Mouse (Mus musculus): Measurements from ENCODE around the gene Itga2b.

DNA sequence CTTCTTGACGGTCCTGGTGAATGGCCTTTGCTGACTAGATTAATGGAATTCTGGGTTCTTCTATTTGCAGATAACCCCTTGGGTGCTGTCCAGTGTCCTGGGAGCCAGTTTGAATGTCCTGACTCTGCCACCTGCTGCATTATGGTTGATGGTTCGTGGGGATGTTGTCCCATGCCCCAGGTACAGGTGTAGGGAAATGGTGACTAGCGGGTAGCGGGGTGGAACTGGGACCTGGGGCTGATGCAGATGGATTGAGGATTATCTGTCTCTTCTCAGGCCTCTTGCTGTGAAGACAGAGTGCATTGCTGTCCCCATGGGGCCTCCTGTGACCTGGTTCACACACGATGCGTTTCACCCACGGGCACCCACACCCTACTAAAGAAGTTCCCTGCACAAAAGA is 36.1 kb downstream of the Itga2b start:
- TF ChIP-seq CTCF (IDR thresholded peaks at IDR 0.05; ENCODE audit: low read depth) (no peak), EP300 (IDR thresholded peaks at IDR 0.05; ENCODE audit: low read depth) (no peak)

Data from heart, postnatal 0 days (tissue).